Mouse (Mus musculus) gastrocnemius, adult 18-20 months (tissue): Measurements from ENCODE around the gene Col23a1. TPM values are rescaled to one million over a fixed set of nuclear protein-coding genes. Genes with fewer than 3 reads are reported as not detected.
"Not testable (repeated sequence)": the region's sequence is repeated elsewhere in the genome, so short reads cannot be mapped to it uniquely, and the experiment has no call there.

ENCODE experiments used
- DNase-seq: peaks from one replicate; pipeline ENCODE4 v3.0.0; 2021; ENCODE audit warnings: low spot score
- total RNA-seq, 2 experiments: library from RNA; stranded (reverse); gene quantifications; 2 replicates each; pipeline ENCODE4 v1.2.3; 2021

The Col23a1 gene
- total RNA-seq, 2 experiments from 2014 or later, result 1.6 to 1.7 TPM

GRCm38 (mm10) chr11:51587059-51587458 lies 297.3 kb downstream of the Col23a1 start:
- DNase-seq, result no peak

GRCm38 (mm10) chr11:51588833-51589232 lies 299.1 kb downstream of the Col23a1 start:
- DNase-seq, result no peak

GRCm38 (mm10) chr11:51590002-51590401 lies 300.3 kb downstream of the Col23a1 start:
- DNase-seq, result no peak

GRCm38 (mm10) chr11:51591168-51591567 lies 301.4 kb downstream of the Col23a1 start:
- DNase-seq, result no peak

- no peak for DNase-seq
Measured at GRCm38 (mm10) chr11:51591915-51592314, 302.2 kb downstream of the Col23a1 start.

- DNase-seq, result no peak
Measured at GRCm38 (mm10) chr11:51593368-51593767, 303.6 kb downstream of the Col23a1 start.

- DNase-seq, result no peak
Measured at GRCm38 (mm10) chr11:51593849-51594248, 304.1 kb downstream of the Col23a1 start.

GRCm38 (mm10) chr11:51594715-51595350 lies 305.1 kb downstream of the Col23a1 start:
- no peak for DNase-seq

GRCm38 (mm10) chr11:51595459-51596083 lies 305.9 kb downstream of the Col23a1 start:
- no peak for DNase-seq

GRCm38 (mm10) chr11:51597553-51597952 lies 307.8 kb downstream of the Col23a1 start:
- DNase-seq, result no peak

GRCm38 (mm10) chr11:51602253-51602652 lies 312.5 kb downstream of the Col23a1 start:
- no peak for DNase-seq

- DNase-seq, result peak; percentile 87
Measured at GRCm38 (mm10) chr11:51605602-51606446, 316.1 kb downstream of the Col23a1 start.

GRCm38 (mm10) chr11:51606447-51607095 lies 316.9 kb downstream of the Col23a1 start, which contains the start of gene Hnrnpab:
Gene Hnrnpab, minus strand, starts transcription at chr11:51606847.
- DNase-seq, result peak; percentile 98

GRCm38 (mm10) chr11:51607096-51607738 lies 317.5 kb downstream of the Col23a1 start:
- no peak for DNase-seq

GRCm38 (mm10) chr11:51609266-51609909 lies 319.7 kb downstream of the Col23a1 start:
- DNase-seq, result no peak

- not testable (repeated sequence) for DNase-seq
Measured at GRCm38 (mm10) chr11:51609940-51610339, 320.2 kb downstream of the Col23a1 start.

GRCm38 (mm10) chr11:51614256-51614655 lies 324.5 kb downstream of the Col23a1 start:
- DNase-seq, result no peak

- DNase-seq, result no peak
Measured at GRCm38 (mm10) chr11:51615129-51615528, 325.4 kb downstream of the Col23a1 start.

- DNase-seq, result peak; percentile 76
Measured at GRCm38 (mm10) chr11:51615601-51616000, 325.9 kb downstream of the Col23a1 start.

- not testable (repeated sequence) for DNase-seq
Measured at GRCm38 (mm10) chr11:51616113-51616512, 326.4 kb downstream of the Col23a1 start.

GRCm38 (mm10) chr11:51617693-51618092 lies 328.0 kb downstream of the Col23a1 start:
- DNase-seq, result peak; percentile 81
